Mouse (Mus musculus) liver, embryonic 14.5 days (tissue): ENCODE results near the gene 1700029J07Rik.

Experiments
- CTCF ChIP-seq: IDR thresholded peaks from 2 replicates; pipeline ENCODE4 v1.5.1; 2016; ENCODE audit warnings: antibody characterized with exemption, low read depth, control low read depth
- EP300 ChIP-seq: IDR thresholded peaks from 2 replicates; pipeline ENCODE4 v1.6.1; 2016; ENCODE audit warnings: antibody characterized with exemption, low read depth

- TF ChIP-seq CTCF = no peak
- TF ChIP-seq EP300 = no peak
Observed at GRCm38 (mm10) chr8:46024392-46024791, 49.3 kb upstream of the 1700029J07Rik start.
